Mouse (Mus musculus) ES-E14 (cell line): ENCODE measurements around the gene Csrp1.

Source experiments
- CHD2 ChIP-seq: IDR thresholded peaks from 2 replicates; pipeline ENCODE4 v1.6.1; 2014; ENCODE audit warnings: mild to moderate bottlenecking, low read depth, low read length, inconsistent platforms
- HCFC1 ChIP-seq: IDR thresholded peaks from 2 replicates; pipeline ENCODE4 v1.6.1; 2012; ENCODE audit warnings: low read length, inconsistent platforms, borderline replicate concordance; ENCODE audit not compliant: insufficient read depth
- MAFK ChIP-seq: IDR thresholded peaks from 2 replicates; pipeline ENCODE4 v1.6.1; 2014; ENCODE audit warnings: mild to moderate bottlenecking, low read depth, low read length, inconsistent platforms; ENCODE audit not compliant: insufficient read depth
- ZNF384 ChIP-seq: IDR thresholded peaks from 2 replicates; pipeline ENCODE4 v1.6.1; 2012; ENCODE audit warnings: low read depth, low read length, inconsistent platforms

DNA sequence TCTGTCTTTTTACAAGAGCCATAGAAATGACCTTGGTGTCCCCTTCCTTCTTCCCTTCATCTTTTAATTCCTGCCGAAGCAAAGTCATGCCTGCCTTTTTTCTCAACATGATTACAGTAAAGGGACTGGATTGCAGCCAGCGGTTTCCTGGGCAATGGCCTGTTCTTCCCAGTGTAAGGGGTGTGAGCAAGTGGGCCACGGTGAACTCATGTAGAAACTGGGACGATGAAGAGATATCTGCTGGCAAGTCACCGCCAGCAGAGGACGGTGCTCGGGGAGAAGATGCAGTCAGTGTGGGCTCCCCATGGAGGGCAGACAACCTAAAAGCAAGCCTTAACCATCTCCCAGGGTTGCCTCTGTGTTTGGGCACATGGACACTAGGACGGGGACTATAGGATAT lies 47.9 kb upstream of the Csrp1 start:
- TF ChIP-seq MAFK (no peak), HCFC1 (no peak), CHD2 (no peak), ZNF384 (no peak)
